Mouse (Mus musculus): ENCODE data around the gene Mycbp.

Mycbp gene

DNA sequence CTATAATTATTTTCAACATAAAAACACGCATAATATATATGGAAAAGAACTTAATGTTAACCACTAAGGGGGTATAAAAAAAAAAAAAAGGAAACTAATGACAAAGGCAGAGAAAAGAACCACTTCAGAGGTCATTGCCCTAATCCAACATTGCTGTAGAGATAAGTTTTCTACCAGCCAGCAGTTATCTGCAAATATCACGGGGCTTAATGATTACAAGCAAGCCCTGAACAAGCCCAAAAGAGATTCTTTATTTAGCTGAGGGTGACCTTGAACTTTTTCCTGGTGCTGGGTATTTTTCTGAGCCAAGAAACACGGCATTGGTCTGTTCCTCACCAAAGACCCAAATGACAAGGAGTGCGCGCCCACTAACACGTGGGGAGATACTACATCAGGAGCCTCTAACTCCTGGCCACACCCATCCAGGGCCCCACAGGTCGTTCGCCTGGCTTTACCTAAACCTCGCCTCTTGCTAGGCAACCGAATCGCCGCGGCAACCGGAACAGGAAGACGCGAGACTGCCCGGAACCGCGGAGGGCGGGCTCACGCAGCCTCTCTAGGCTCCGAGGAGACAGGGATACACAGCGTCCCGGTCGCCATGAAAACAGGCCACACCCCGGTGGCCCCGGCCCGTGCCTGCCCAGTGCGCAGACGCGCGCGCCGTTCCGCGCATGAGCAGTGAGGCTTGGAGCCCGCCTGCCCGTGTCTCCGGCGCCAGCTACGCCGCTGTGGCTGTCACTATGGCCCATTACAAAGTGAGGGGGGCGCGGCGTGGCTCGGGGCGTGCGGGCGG, at the start of gene Mycbp:
Mycbp (plus strand) TSS at position 500 of the 793 bp plus-strand sequence.
- DNase-seq (ENCODE audit: low read depth) = peak; percentile 91

DNA sequence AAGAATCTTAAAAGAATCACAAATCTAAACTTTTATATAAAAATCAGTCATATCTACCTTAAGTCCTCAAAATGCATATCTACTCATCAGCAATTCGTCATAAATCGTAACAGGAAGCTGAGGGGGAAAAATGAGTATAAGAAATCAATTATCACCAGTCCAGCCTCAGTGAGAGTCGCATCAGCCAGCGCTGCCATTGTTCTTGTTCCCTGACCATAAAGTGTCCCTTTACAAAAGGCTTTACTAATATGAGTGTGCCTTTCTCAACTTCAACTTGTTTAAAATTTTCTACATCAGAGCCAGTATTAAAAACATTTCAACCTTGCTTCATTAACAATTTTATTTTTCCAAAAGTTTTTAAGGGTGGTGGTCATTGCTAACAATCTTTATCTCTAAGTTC, 47.7 kb upstream of the Mycbp start:
- no peak for DNase-seq (ENCODE audit: low read depth)

DNA sequence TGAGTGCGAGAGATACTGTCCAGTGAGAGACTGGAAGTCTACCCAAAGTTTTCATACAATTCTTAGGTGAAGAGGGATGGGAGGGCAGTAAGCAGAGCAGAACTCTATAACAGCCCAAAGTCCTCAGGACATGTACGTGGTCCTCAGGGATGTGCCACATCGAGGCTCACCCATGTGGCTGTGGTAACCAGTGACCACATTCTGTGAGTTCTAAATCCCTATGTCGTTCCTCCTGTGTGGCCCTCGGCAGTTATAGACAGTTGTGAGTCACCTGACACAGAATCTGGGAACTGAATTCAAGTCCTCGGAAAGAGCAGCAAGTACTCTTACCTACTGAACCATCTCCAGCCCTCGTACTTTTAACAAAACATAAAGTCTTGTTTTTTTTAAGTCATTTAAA, 46.5 kb upstream of the Mycbp start:
- DNase-seq (ENCODE audit: low read depth) = no peak

DNA sequence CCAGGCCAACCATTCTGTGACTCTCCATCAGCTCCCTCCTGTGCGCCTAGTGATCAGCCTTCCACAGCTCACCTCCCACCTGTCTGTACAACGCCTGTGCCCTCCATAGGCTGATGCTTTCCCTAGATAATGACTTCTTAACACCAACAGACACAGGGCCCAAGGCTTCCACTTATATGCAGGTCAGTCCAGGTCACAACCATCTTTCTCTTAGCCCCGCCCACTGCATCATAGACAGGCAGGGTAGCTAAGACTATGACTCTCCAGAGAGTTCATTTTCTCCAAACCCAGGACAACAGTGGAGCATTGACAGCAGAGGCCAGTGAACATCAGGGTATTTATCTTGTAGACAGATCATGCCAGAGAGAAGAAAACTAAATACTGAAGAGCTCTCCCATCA, 45.3 kb upstream of the Mycbp start, which contains the start of gene 4933427I04Rik:
4933427I04Rik (plus strand) TSS at position 301 of the 400 bp plus-strand sequence.
- DNase-seq (ENCODE audit: low read depth) = no peak

DNA sequence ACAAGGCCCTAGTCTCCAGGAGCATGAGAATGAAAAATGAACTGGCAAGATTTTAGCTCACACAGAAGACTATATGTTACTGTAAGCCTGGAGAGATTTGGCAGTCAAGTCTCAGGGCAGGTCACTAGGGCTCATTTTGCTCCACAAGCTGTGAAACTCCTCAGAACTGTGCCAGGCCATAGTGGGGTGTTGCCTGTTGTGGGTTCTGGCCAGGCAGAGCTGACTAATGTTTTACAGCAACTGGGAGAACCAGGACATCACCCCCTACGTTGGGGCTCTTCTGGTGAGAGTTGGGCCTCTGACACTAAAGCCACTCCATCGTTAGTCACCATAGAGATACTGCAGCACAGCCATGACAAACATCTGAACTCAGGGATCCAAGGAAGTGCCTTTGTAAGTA, 44.8 kb upstream of the Mycbp start:
- DNase-seq (ENCODE audit: low read depth) = peak; percentile 39

DNA sequence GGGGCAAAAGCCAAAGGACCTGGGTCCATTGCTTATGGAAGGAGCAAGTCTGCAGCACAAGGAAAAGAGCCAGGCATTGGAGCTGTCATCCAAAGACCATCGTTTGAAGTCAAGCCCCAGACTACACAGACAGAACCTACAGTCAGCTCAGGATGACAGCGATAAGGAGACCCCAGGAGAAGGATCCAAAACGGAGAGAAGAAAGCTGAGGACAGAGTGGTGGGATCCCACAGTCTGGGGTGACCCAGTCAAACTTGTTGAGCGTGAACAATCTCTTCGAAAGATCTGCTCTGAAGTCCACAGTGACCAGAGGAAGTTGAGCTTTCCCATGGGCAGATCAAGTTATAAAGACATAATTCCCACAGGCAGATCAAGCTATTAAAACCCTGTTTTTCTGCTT, 44.0 kb upstream of the Mycbp start:
- no peak for DNase-seq (ENCODE audit: low read depth)

DNA sequence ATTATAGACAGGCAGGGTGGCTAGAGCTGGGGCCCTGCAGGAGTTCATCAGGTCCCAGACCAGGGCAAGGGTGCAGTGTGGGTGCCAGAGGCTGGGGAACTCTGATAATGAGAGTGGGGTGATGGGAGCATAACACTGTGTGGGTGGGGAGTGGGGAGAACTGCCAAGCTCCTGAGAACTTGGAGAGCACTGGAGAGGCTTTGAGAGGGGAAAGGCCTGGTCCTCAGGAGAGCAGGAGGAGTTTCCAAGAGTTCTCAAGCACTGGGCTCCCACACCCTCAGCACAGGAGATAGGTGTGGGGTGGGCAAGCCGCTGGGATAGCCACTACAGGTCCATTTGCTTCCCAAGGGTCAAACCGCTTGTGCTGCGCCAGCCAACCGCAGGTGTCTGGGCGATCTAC, 10.9 kb upstream of the Mycbp start:
- no peak for DNase-seq (ENCODE audit: low read depth)

DNA sequence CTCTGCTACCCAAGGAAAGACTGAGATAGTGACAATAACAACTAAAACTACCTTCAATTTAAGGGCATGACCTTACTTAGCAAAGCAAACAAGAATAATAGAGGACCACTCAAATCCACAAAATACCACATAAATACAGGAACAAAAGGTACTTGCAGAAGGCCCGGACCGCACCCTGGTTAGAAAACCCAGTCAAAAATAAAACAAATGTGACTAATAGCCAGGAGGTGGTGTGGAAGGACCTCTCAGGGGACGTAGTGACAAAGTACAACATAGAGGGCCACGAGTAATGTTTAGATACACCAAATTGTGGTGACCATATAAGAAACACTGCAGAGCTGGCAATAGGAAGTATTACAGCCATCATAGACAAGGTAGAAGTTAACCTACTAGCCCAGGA, 10.3 kb upstream of the Mycbp start:
- no peak for DNase-seq (ENCODE audit: low read depth)

DNA sequence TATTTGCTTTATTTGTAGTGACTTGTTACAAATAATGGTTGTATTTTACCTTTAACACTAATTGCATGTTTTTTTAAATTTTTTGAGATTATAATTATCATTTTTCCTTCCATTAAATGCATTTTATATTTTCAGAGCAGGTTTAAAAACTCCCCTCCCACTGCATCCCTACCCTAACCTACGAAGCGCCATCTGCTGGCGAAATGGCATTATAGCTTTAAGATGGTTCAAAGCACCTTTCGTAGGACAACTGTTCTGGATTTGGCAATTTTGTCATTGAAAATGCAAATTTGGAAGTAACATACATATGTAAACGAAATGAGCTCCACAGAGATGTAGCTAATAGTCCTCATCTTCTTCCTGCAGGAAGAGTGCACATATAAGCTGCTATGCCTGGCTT, 5.9 kb upstream of the Mycbp start:
- DNase-seq (ENCODE audit: low read depth) = no peak

DNA sequence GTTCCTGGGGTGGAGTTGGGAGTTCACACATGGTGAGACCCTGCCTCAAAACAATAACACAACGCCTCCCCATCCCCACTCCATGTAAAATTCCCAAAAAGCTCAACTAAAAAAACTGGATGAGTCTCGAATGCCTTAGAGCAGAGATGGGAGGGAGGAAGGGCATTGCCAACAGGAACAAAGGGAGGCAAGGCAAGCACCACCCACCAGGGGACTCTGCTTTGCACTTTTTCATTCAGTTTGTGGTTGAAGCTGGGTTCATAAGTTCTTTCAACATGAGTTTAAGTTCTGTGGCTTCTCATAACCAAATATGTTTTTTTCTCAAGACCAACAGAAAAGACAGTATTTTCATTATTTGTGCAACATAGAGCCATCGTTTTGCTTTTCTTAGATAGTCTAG, 1.2 kb upstream of the Mycbp start:
- no peak for DNase-seq (ENCODE audit: low read depth)

DNA sequence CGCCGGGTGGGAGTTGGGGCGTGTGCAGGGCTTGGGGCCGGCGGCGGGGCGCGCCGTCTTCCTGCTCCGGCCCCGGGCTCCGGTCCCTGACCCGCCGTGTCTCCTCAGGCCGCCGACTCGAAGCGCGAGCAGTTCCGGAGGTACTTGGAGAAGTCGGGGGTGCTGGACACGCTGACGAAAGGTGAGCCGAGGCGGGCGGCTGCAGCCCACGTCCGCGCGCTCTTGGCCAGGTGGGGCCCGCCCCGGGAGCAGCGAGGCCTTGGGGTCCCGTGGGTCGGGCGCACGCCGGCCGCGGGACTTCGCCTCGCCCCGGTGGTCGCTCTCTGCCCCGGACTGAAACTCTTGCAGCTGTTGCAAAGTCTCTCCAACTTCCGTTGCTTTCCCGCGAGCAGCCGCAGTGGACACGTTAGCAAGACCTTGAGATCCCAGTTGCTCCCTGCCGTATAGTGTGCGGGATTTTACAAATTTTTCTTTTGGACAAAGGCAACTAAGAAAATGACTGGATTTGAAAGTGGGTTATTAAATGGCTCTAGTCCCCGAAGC, 565 bp downstream of the Mycbp start:
- no peak for DNase-seq (ENCODE audit: low read depth)

DNA sequence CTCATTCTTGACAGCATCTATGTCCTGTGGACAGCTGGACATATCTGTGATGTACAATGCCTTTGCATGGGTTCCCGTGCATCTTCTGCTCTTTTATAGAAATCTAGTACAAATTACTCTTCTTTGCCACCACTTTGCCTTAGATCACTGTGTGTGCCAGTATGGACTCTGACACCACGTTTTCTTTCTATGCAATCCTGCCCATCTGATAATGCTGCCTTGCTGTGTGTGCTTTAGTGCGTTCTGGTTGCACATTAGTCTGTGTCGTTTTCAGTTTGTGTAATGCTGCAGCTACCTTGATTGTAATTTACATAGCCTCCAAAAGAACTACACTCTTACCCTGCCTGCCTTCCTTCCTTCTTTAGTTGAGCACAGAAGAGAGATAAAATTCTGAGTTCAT, 6.9 kb downstream of the Mycbp start:
- no peak for DNase-seq (ENCODE audit: low read depth)

DNA sequence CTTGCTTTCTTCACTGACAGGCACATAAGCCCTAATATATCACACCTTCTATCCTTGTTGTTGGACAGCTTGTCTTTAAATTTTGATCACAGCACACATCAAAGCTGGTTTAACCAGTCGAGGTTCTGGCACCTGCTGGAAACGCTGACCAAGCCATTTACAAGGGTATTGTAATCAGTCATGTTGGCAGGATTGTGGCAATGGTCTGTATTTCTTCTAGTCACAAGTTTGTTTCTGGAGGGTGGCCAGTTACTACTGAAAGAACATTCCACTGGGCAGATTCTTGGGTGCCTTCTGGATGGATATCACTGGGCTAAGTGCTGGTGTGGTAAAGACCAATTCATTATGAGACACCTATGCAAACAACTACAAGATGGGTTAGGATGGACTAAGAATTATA, 7.8 kb downstream of the Mycbp start:
- no peak for DNase-seq (ENCODE audit: low read depth)

DNA sequence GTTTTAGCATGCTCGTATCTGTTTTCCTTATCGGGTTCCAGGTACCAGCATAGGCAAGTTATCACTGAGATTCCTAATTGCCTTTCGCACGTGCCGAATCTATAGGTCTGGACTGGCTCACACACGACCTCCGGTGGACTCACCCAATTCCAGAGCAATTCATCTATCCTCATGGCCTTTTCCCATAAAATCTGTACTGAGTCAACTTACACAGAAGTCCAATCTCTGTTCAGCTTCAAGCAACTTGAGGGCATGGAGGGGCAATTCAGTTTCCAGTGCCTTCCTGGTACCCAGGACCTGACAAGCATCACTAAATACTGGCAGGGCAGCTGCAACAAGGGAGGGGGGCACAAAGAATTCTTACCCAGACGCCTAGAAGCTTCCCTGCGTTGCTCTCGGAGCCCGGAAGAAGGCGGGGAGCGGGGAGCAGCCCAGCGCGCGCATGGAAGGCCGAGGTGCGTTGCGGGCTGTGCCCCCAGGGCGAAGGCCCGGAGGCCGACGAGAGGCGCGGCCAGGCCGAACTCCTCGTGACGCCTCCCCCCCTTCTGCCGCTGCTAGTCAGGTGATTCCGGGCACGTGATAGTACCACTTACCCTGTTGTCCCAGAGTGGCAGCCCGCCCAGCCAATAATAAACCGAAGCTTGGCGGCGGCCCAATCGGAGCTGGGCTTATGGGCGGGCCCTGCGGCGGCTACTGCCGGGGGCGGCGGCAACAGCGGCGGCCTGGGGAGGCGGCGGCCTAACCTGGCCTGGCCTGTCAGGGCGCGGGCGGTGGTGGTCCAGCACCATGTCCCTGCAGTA, 12.3 kb downstream of the Mycbp start, which contains the start of gene Rragc:
Rragc (plus strand) TSS at position 699 of the 800 bp plus-strand sequence.
- DNase-seq (ENCODE audit: low read depth) = peak; percentile 85

DNA sequence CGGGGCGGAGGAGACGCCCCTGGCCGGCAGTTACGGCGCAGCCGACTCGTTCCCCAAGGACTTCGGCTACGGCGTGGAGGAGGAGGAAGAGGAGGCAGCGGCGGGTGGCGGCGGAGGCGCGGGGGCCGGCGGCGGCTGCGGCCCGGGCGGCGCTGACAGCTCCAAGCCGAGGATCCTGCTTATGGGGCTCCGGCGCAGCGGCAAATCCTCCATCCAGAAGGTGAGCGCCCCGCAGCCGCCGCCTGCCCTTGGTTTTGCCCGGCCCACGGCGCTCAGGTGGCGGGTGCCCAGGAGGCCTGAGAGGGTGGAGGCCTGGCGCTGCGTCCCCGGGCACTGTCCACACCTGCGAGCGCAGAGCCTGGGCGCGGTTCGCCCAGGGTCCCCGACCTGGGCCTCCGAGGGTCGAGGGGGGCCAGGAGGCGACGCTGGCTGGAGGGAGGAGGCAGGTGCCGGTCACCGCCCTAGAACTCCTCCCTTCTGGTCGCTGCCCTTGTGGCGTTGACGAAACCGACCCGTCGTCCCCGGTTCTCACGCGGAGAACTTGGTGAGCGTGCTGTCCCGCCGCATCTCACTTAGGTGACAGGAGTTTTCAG, 13.0 kb downstream of the Mycbp start, which contains the start of gene 4930535I16Rik:
4930535I16Rik (minus strand) TSS at position 475 of the 593 bp plus-strand sequence.
- DNase-seq (ENCODE audit: low read depth) = no peak

DNA sequence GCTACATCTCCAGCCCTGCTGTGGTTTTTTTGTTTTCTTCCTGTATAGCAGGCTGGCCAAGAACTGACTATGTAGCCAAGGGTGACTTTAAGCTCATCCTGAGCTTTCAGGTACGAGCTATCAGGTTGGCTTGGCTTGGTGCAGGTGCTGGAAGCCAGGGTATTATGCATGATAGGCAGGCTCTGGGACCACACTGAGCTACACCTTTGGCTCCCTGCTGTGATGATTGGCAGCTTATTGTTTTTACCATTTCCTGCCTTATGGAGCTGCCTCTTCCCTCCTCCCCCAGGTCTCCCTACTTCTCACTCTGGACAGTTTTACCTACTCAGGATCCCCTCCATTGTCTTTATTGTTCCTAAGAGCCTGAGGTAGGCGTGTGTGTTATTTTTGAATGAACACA, 14.2 kb downstream of the Mycbp start:
- DNase-seq (ENCODE audit: low read depth) = no peak

DNA sequence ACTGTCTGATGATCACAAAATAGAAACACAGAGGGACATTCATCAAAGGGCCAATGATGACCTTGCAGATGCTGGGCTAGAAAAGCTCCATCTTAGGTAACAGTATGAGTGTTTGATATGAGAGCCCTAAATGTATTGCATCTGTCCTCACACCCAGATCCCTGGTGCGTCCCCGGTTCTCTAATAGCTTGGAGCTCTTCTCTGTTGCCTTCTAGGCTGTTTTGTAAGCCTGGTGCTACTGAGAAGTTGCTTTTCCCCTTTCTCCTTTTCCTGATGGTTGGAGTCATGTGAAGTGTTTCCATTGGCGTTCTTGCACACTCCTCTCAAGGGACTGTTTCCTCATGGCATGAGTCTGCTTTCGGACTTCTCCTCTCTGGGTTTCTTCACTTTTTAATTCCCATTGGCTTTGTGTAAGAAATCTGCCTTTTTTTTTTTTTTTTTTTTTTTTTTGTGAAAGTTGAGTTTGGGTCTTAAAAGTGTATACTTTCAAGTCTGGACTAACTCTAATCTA, 16.5 kb downstream of the Mycbp start:
- DNase-seq (ENCODE audit: low read depth) = no peak

DNA sequence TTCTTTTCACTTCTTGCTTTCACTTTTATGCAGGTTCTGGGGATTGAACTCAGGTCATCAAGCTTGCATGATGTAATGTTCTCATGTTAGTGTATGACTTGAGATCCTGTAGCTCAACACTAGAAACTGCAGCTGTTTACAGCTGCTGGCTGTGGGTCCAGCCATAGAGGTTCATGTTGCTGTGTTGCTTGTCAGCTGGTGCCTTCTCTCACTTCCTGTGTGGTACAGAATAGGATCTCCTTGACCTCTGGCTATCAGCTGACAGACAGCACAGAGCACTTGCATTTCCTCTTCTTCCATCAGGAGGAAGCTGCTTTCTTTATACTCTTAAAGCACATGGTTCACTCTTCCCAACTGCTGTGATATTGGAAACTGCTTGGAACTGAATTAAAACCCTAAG, 23.3 kb downstream of the Mycbp start:
- DNase-seq (ENCODE audit: low read depth) = no peak

DNA sequence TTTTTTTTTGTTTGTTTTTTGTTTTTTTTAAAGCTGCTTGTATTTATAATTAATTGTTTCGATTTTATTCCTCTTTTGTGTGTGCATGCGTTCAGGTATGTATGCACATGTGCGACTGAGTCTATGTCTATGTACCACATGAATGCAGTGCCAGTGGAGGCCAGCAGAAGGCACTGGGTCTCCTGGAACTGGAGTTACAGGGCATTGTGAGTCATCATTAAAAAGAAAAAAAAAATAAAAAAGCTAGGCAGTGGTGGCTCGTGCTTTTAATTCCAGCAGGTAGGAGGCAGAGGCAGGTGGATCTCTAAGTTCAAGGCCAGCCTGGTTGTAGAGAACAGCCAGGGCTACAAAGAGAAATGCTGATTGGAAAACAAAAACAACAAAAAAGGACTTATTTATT, 25.4 kb downstream of the Mycbp start:
- no peak for DNase-seq (ENCODE audit: low read depth)

DNA sequence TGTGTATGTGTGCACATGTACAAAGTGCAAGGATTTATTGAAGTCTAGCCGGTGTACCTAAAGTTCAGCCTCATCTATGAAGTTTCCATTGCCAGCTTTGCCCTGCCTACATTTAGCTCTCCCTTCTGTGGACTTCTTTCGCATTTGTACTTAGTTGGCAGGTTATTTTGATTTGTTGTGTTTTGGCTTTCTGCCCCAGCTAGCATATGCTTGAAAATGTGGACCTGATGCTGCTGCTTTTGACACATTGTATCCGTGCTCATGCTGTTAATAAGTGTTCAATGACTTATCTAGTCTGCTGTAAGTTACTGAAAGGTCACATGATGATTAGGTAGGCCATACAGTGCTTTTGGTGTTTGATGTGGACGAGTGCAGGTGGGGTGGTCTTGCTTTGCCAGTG, 29.7 kb downstream of the Mycbp start:
- no peak for DNase-seq (ENCODE audit: low read depth)

DNA sequence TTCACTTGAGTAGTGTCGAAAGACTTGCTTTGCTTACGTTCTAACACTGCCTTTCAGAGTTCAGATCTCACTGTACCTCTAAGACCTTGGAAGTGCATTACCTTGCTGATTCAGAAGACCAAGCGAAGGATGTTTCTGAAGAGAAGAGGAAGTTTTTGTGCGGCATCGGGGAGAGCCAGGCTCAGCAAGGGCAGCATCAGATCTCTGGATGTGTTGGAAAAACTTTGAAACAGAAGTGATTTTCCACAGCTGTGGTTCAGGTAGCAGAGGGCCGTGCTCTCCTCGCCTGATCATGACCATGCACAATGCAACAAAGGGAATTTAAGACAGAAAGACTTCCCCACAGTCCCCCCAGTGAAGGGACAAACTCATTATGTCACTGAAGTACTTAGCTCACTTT, 31.4 kb downstream of the Mycbp start:
- no peak for DNase-seq (ENCODE audit: low read depth)

DNA sequence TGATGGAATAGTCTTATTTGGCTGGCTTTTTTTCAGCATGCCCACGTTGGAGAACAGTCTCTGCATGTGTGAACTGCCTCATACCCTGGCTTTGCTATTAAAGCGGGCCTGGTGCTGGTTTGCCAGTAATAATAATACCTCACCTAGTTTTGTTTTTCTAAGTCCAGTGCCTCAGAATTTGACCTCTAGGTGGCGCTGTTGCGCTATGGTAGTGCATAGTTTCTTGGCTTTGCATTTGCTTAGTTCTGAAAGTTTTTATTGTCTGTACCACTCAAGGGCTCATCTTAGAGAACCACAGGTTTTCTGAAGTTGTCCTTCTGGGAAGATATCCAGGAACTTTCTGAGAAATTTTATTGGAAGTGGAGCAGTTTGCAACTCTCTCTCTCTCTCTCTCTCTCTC, 35.2 kb downstream of the Mycbp start:
- peak; percentile 63 for DNase-seq (ENCODE audit: low read depth)
